Mouse (Mus musculus) ES-E14 (cell line): ENCODE data around the gene Artn.

Experiments used
- CHD2 ChIP-seq: IDR thresholded peaks from 2 replicates; pipeline ENCODE4 v1.6.1; 2014; ENCODE audit warnings: mild to moderate bottlenecking, low read depth, low read length, inconsistent platforms
- HCFC1 ChIP-seq: IDR thresholded peaks from 2 replicates; pipeline ENCODE4 v1.6.1; 2012; ENCODE audit warnings: low read length, inconsistent platforms, borderline replicate concordance; ENCODE audit not compliant: insufficient read depth
- MAFK ChIP-seq: IDR thresholded peaks from 2 replicates; pipeline ENCODE4 v1.6.1; 2014; ENCODE audit warnings: mild to moderate bottlenecking, low read depth, low read length, inconsistent platforms; ENCODE audit not compliant: insufficient read depth
- ZC3H11A ChIP-seq: IDR thresholded peaks from 2 replicates; pipeline ENCODE4 v1.6.1; 2012; ENCODE audit warnings: low read depth, mild to moderate bottlenecking, inconsistent platforms, low read length, borderline replicate concordance
- ZNF384 ChIP-seq: IDR thresholded peaks from 2 replicates; pipeline ENCODE4 v1.6.1; 2012; ENCODE audit warnings: low read depth, low read length, inconsistent platforms

GRCm38 (mm10) chr4:117914591-117915442 is 14.7 kb downstream of the Artn start, which contains the start of gene Ipo13:
- TF ChIP-seq ZC3H11A = no peak
- TF ChIP-seq ZNF384 = no peak
- no peak for TF ChIP-seq CHD2
- TF ChIP-seq MAFK = no peak
- peak; percentile 97 for TF ChIP-seq HCFC1
